Mouse (Mus musculus) cerebellum, adult 11-12 months (tissue): ENCODE measurements around the gene Phactr3.

ENCODE experiments used
- DNase-seq: peaks from one replicate; pipeline ENCODE4 v3.0.0; 2022

The Phactr3 gene

DNA sequence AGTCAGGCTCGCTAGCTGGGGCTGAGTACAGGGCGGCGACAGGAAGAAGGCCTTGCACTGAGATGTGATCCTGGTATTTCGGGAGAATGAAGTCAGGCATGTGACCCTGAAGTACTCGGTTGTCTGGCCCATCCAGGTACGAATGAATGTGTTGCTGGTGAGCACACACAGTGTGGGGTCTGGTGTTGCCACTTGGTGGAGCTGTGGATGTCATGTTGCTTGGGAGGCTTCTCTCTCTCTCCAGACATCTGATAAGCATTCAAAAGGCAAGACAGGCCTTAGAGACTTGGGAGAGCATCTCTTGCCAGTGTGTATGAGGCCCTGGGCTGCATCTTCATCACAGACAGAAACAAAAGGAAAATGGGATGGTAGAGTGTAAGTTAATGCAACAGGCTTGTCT lies 77.3 kb downstream of the Phactr3 start:
- DNase-seq, result no peak

- DNase-seq, result no peak
These were observed 78.8 kb downstream of the Phactr3 start for GRCm38 (mm10) chr2:178197542-178197941.

- DNase-seq, result no peak
These were observed 85.7 kb downstream of the Phactr3 start for GRCm38 (mm10) chr2:178204455-178204854.

- DNase-seq, result no peak
These were observed 89.4 kb downstream of the Phactr3 start for GRCm38 (mm10) chr2:178208186-178208600.

DNA sequence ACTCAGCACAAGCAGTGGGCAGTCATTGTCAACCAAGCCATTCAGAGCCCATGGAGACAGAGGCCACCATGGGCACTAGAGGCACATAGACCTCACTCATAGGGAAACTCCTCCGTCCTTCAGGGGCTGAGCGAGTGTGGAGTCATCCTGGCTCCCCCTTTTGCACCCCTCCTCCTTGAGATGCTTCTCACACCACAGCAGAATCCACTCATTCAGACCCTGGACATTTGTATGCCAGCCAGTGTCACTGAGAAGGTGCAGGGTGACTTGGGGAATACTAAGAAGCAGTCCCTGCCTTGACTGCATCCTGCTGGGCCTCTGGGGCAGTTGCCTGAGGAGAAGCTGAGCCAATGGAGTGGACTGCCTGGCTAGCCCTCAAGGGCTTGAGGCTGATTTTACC lies 95.1 kb downstream of the Phactr3 start:
- DNase-seq, result no peak

DNA sequence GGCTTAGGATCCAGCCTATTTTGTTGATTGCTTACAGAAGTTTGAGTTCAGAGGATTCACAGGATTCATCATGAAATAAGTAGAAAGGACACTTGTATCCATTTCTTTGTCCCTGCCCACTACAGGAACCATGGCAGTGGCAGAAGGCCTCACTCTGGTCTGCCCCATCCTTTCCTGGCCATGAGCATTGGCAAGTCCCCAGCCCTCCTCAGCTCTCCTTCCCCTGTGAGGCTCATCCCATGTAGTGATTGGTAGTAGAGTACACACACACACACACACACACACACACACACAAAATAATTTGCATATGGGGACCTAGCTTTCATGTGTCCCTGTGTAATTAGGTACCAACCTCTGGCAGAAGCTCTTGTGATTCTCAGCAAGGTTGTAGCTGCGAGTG lies 95.8 kb downstream of the Phactr3 start:
- DNase-seq, result no peak

DNA sequence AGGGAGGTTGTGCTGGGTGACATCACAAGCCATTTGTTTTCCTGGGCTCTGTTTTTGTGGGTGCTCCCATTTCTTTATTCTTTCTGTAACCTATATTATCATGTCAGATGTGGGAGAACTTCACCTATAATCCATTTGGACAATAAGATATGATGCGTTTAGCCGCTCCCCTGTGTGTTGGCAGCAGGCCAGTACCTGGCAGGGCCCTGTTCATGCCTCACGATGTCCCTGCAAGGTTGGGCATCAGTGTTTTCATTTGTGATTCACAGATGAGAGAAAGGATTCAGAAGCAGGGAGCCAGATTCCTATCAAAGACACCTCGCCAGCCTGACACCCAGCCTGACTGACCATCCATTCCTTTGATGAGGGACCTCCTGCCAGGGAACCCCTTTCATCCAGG lies 99.7 kb downstream of the Phactr3 start:
- peak; percentile 52 for DNase-seq

DNA sequence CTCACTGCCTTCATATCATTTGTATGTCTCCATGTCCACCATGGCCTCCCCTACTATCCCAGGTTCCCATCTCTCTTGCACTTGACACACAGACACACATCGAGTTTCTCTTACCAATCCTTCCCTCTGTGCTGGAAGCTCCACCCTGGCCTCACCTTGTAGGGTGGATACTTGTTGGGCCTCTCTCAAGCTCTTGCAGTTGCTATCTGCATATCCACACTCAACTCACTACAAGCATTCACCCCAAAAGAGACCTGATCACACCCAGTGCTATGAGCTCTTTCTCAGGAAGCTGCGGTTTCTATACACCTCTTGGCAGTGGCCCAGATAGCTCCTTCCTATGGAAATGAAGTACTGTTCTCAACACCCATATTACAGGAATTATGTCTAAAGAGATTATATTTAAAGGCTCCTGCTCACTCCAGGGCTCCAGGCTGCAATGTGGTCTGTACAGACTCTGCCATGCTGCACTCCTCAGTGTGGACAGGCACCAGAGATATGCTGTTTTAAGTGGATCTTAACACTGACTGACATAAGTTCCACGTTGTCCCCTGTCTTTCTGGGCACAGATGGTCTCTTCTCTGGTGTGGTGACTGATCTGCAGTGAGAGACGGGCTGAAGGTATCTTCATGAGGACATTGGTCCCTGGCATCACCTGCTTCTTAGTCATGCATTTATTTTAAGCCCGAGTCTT lies 100.8 kb downstream of the Phactr3 start:
- no peak for DNase-seq

GRCm38 (mm10) chr2:178220148-178220717 lies 101.5 kb downstream of the Phactr3 start:
- DNase-seq, result no peak

- DNase-seq, result no peak
These were observed 102.2 kb downstream of the Phactr3 start for GRCm38 (mm10) chr2:178221003-178221402.

DNA sequence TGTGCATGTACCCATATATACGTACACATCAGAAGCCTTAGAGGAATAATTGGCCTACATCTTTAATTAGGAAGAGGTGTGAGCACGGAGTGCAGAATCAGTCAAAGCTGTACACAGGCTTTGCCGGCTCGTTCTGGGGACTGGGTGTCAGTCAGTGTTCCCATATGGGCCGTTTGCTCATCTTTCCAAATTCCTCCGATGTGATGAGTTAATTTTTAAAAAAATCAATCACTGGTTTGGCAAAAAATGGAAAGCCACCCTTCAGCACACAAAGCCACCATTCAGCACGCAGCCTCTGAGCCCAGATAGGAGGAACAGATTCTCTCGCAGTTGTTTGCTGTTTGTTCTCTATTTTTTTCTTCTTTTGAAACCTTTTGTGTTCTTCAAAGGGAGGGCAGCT lies 110.5 kb downstream of the Phactr3 start:
- no peak for DNase-seq

DNA sequence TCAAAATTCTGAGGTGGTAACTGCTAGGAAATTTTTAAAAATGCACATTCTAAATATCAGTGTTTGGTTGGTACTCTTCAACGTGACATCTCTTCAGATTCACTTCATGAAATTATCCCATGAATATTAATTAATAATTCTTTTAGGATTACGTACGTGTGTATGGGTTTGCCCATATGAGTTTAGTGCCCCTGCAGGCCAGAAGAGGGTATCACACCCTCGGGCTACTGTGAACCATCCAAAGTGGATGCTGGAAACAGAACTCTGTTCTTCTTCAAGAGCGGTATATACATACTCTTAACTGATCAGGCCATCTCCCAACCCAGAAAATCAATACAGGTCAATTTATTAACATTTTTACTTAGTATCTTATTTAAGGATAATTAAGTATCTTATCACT lies 114.7 kb downstream of the Phactr3 start:
- no peak for DNase-seq

DNA sequence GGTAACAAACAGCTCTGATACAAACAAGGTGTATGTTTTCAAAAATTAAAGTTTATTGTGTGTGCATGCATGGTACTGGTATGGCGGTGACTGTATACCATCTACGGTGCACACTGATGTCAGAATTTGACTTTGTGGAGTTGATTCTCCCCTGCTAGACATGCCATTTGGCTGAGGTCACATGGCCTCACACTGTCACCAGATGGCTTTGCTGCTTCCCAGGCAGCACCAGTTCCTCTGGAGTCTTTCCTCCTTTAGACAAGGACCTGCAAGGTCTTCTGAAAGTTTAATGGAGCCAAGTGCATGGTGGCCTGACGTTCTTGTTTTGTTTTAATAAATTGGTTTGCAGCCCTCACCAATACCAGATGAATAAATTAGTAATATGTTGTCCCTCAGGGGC lies 118.3 kb downstream of the Phactr3 start:
- DNase-seq, result peak; percentile 73

GRCm38 (mm10) chr2:178238503-178238902 lies 119.7 kb downstream of the Phactr3 start:
- no peak for DNase-seq

DNA sequence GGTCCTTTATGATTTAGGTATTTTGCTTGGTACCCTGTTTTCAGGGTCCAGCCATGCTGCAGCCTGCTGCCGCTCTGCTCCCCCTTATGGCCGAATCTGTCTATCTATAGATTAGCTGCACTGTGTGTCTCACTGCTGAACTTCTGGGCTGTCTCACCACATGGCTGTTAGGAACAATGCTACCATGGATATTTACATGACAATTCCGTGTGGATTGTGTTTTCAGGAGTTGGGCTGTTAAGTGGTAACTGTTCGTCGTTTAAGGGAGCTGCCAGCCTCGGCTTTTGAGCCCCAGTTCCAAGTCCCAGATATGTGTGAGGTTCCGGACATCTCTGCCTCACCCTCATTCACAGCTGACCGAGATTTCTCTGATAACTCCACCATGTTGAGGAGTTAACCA lies 122.1 kb downstream of the Phactr3 start:
- DNase-seq, result no peak

DNA sequence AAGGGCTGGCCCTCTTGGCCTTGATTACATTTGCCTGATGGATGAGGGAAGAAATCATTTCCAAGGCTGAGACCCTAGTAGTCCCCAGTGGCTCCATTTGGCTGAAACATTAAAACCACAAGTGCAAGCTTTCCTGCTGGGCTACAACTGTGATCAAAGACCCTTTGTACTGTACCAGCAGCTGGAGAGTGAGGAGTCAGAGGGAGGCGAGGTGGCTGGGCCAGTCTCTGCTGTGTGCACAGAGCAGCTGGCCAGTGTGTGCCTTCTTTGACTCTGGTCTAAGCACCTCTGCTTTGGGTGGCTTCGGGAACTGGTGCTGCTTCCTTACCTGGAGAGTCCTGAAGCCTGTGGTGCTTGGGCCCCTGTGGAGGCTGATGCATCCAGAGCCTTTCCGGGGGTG lies 122.6 kb downstream of the Phactr3 start:
- no peak for DNase-seq

DNA sequence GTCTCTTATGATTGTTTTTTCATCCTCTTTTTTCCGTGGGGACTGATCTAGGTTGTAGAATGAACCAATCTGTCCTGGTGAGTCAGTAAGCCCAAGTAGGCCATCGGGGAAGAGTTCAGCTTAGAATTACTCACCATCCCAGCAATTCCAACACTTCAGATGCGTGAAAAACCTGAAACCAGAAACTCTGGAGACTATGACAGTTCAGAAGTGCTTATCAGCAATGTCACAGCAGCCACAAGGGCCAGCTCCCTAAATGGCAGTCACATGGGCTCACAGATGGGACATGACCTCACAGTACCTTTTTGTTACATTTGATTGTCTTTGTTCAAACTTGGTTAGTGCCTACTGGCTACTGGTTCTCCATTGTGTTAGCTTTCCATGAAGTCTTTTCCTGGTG lies 124.2 kb downstream of the Phactr3 start:
- no peak for DNase-seq

DNA sequence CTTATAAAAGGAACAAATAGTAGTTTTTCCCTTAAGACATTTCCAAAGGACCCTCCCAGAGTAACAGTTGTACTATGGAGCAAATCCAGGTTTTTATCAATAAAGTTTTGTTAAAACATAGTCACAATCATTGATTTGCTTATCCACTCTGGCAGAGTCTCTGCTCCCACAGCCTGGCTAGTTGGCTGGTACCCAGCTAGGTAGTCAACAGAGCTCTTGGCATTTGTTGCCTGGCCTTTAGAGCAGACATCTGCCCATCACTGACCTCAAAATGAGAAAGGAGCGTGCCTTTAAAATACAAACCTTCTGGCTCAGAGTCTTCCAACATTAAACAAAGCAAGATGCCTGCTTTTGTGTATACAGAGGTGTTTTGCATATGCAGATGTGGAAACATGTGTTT lies 126.1 kb downstream of the Phactr3 start:
- DNase-seq, result peak; percentile 69

GRCm38 (mm10) chr2:178245841-178246240 lies 127.1 kb downstream of the Phactr3 start:
- peak; percentile 79 for DNase-seq

GRCm38 (mm10) chr2:178246767-178247166 lies 128.0 kb downstream of the Phactr3 start:
- DNase-seq, result no peak

GRCm38 (mm10) chr2:178247274-178247673 lies 128.5 kb downstream of the Phactr3 start:
- no peak for DNase-seq

- DNase-seq, result no peak
These were observed 138.5 kb downstream of the Phactr3 start for GRCm38 (mm10) chr2:178257117-178257825.

GRCm38 (mm10) chr2:178257986-178258555 lies 139.3 kb downstream of the Phactr3 start:
- no peak for DNase-seq

GRCm38 (mm10) chr2:178263055-178263454 lies 144.3 kb downstream of the Phactr3 start:
- DNase-seq, result no peak
